Mouse (Mus musculus): ENCODE data around the gene Olfr1396. TPM values are rescaled to one million over a fixed set of nuclear protein-coding genes. Genes with fewer than 3 reads are reported as not detected.

The Olfr1396 gene
- polyA plus RNA-seq (2014; fragmentation: Illumina TruSeq; extraction: RNeasy Lipid Tissue Mini Kit (QIAGEN cat#74804); ENCODE audit: insufficient read depth, low read depth, low replicate concordance), result not detected

DNA sequence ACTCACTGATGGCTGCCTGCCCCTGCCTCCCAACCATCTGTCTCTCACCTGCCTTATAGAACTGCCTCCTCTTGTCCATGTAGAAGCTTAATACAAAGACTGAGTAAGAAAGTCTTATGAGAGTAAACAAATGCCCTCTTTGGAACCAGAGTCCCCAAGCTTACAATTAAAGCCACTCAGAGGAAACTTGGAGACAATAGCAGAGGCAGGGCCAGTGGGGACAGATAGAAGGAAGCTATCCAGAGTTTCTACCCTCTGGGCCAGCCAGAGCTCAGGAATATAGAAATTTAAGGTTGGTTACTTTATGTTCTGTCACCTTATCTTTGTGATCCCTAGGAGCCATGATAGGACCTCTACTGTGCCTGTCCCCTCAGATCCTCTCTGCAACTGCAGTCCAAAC lies at the start of gene Olfr1396:
TSS of gene Olfr1396 (minus strand) at position 101 of the 400 bp plus-strand sequence.

DNA sequence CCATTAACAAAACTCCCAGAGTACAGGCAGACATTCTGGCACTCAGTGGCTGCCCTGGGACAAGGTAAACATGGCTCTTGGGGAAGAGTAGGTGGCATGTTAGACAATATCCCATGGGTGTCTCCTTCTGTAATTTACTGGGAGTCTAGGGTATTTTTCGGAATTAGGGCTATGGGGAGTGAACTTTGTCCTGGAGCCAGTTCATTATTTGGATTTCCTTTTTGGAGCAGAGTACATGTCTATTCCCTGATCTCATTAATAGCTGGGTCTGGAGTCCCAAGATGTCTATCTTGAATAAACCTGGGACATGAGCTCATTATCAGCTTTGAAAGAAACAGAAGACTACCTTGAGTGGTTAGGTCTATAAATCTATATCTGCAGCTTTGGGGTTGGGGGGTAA lies 39.4 kb upstream of the Olfr1396 start, which contains the start of gene Olfr1394:
TSS of gene Olfr1394 (plus strand) at position 301 of the 400 bp plus-strand sequence.

DNA sequence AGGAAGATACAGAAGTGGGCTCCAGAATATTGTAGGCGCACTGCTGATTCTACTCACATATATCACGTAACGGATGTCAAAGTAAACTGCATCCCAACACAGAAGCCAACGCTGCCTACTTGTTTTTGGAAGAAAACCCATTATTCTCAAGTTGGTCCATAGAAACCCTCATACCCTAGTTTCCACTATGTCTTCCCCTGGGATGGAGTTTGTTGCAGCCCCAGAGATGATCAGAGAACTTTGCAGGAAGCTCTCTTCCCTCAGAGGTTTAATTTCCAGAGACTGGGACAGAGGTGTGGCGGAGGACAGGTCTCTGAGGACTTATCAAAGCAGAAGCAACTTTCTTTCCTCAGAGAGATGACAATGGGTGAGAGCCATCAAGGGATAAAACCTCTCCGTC lies 27.3 kb upstream of the Olfr1396 start, which contains the start of gene Olfr1395:
TSS of gene Olfr1395 (plus strand) at position 301 of the 400 bp plus-strand sequence.

DNA sequence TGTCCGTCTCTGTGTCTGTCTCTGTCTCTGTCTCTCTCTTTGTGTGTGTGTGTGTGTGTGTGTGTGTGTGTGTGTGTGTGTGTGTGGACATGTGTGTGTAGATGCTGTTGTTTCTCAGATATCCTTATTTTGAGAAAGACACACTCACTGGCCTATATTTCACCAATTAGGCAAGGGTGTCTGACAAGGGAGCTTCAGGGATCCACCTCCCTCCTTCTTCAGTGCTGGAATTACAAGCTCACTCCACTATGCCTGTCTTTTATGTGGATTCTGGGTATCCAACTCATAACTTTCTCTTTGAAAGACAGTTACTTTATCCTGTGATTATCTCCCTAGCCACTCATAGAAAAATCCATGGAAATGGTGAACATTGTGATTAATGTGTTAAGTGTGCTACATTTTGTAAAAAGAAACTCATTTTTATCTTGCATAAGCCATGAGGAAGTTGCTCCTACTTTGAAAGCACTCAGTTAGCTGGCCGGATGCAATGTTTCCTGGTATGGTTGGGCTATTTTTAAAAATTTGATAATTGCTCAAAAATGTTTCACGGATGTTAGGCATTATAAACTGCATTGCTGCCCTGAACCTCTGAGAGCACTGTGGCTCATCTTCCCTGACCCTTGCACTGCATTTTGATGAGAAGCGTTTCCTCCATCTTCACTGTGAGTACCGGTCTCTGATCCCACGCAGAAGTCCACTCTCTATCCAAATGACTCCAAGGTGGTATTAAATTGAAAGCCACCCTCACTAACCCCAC lies 38.5 kb downstream of the Olfr1396 start, which contains the start of gene Ifi47:
TSS of gene Ifi47 (plus strand) at position 587 of the 757 bp plus-strand sequence.

DNA sequence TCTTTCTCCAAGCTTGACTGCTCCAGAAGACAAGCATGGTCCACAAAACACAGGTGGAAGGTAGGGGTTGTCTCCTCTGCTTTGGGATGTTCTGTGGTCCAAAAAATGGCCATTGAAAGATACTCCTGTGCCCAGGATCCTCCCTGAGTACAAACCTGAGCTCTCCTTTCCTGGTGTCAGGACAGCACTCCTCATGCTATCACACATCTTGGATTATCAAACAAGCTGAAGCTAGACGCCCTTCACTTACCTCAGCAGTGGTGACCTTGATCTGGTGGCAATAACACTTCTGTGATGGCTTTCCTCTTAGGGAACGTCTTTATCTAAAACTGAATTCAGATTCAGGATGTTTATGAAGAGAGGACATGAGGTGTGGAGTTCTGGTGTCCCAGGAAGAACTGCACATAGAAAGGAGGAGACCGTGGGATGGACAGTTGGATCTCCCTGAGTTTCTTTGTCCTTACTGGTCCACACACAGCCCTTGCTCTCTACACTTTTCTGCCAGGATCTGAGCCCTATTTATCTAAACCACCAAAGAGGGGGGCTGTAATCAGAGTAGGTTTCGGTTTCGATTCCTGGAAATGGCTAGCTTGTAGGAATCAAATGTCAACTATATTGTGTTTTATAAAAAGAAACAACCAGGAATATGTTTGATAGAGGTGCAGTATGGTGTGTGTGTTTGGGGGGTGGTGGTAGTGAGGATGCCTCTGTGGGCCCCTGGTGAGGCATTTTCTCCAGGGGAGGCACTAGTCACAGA lies 50.8 kb downstream of the Olfr1396 start, which contains the start of gene Tgtp2:
TSS of gene Tgtp2 (minus strand) at position 494 of the 757 bp plus-strand sequence.

Other genes with a start within 250 kb of the Olfr1396 start
- gene Irgm1, start 243.2 kb downstream of the Olfr1396 start, polyA plus RNA-seq (2014; fragmentation: Illumina TruSeq; extraction: RNeasy Lipid Tissue Mini Kit (QIAGEN cat#74804); ENCODE audit: insufficient read depth, low read depth, low replicate concordance), result 22.6 TPM
- gene Gm5431, start 212.7 kb downstream of the Olfr1396 start, polyA plus RNA-seq (2014; fragmentation: Illumina TruSeq; extraction: RNeasy Lipid Tissue Mini Kit (QIAGEN cat#74804); ENCODE audit: insufficient read depth, low read depth, low replicate concordance), result 0.97 TPM
- 2.9 TPM for gene Psme2b, start 168.7 kb downstream of the Olfr1396 start, polyA plus RNA-seq (2014; fragmentation: Illumina TruSeq; extraction: RNeasy Lipid Tissue Mini Kit (QIAGEN cat#74804); ENCODE audit: insufficient read depth, low read depth, low replicate concordance)
- 0.87 TPM for gene Olfr56, start 136.0 kb downstream of the Olfr1396 start, polyA plus RNA-seq (2014; fragmentation: Illumina TruSeq; extraction: RNeasy Lipid Tissue Mini Kit (QIAGEN cat#74804); ENCODE audit: insufficient read depth, low read depth, low replicate concordance)
- gene 9930111J21Rik1, start 135.5 kb downstream of the Olfr1396 start, polyA plus RNA-seq (2014; fragmentation: Illumina TruSeq; extraction: RNeasy Lipid Tissue Mini Kit (QIAGEN cat#74804); ENCODE audit: insufficient read depth, low read depth, low replicate concordance), result 1.6 TPM
- gene Gm12185, start 122.6 kb downstream of the Olfr1396 start, polyA plus RNA-seq (2014; fragmentation: Illumina TruSeq; extraction: RNeasy Lipid Tissue Mini Kit (QIAGEN cat#74804); ENCODE audit: insufficient read depth, low read depth, low replicate concordance), result 0.61 TPM
- gene Tgtp1, start 120.7 kb downstream of the Olfr1396 start, polyA plus RNA-seq (2014; fragmentation: Illumina TruSeq; extraction: RNeasy Lipid Tissue Mini Kit (QIAGEN cat#74804); ENCODE audit: insufficient read depth, low read depth, low replicate concordance), result 6.5 TPM
- 3.5 TPM for gene 9930111J21Rik2, start 63.6 kb downstream of the Olfr1396 start, polyA plus RNA-seq (2014; fragmentation: Illumina TruSeq; extraction: RNeasy Lipid Tissue Mini Kit (QIAGEN cat#74804); ENCODE audit: insufficient read depth, low read depth, low replicate concordance)
- gene Tgtp2, start 50.7 kb downstream of the Olfr1396 start, polyA plus RNA-seq (2014; fragmentation: Illumina TruSeq; extraction: RNeasy Lipid Tissue Mini Kit (QIAGEN cat#74804); ENCODE audit: insufficient read depth, low read depth, low replicate concordance), result 23.2 TPM
- 39.1 TPM for gene Ifi47, start 38.3 kb downstream of the Olfr1396 start, polyA plus RNA-seq (2014; fragmentation: Illumina TruSeq; extraction: RNeasy Lipid Tissue Mini Kit (QIAGEN cat#74804); ENCODE audit: insufficient read depth, low read depth, low replicate concordance)
- gene Olfr1395, start 27.4 kb upstream of the Olfr1396 start, polyA plus RNA-seq (2014; fragmentation: Illumina TruSeq; extraction: RNeasy Lipid Tissue Mini Kit (QIAGEN cat#74804); ENCODE audit: insufficient read depth, low read depth, low replicate concordance), result not detected
- gene Olfr1394, start 39.5 kb upstream of the Olfr1396 start, polyA plus RNA-seq (2014; fragmentation: Illumina TruSeq; extraction: RNeasy Lipid Tissue Mini Kit (QIAGEN cat#74804); ENCODE audit: insufficient read depth, low read depth, low replicate concordance), result not detected
- gene Btnl9, start 72.3 kb upstream of the Olfr1396 start, polyA plus RNA-seq (2014; fragmentation: Illumina TruSeq; extraction: RNeasy Lipid Tissue Mini Kit (QIAGEN cat#74804); ENCODE audit: insufficient read depth, low read depth, low replicate concordance), result 0.89 TPM
- gene Zfp62, start 88.4 kb upstream of the Olfr1396 start, polyA plus RNA-seq (2014; fragmentation: Illumina TruSeq; extraction: RNeasy Lipid Tissue Mini Kit (QIAGEN cat#74804); ENCODE audit: insufficient read depth, low read depth, low replicate concordance), result 10.9 TPM
- gene Mgat1, start 129.3 kb upstream of the Olfr1396 start, polyA plus RNA-seq (2014; fragmentation: Illumina TruSeq; extraction: RNeasy Lipid Tissue Mini Kit (QIAGEN cat#74804); ENCODE audit: insufficient read depth, low read depth, low replicate concordance), result 66.7 TPM
- not detected for gene Olfr1393, start 163.4 kb upstream of the Olfr1396 start, polyA plus RNA-seq (2014; fragmentation: Illumina TruSeq; extraction: RNeasy Lipid Tissue Mini Kit (QIAGEN cat#74804); ENCODE audit: insufficient read depth, low read depth, low replicate concordance)
- not detected for gene Olfr1392, start 170.4 kb upstream of the Olfr1396 start, polyA plus RNA-seq (2014; fragmentation: Illumina TruSeq; extraction: RNeasy Lipid Tissue Mini Kit (QIAGEN cat#74804); ENCODE audit: insufficient read depth, low read depth, low replicate concordance)
- not detected for gene Olfr10, start 189.9 kb upstream of the Olfr1396 start, polyA plus RNA-seq (2014; fragmentation: Illumina TruSeq; extraction: RNeasy Lipid Tissue Mini Kit (QIAGEN cat#74804); ENCODE audit: insufficient read depth, low read depth, low replicate concordance)
- not detected for gene Olfr1391, start 207.9 kb upstream of the Olfr1396 start, polyA plus RNA-seq (2014; fragmentation: Illumina TruSeq; extraction: RNeasy Lipid Tissue Mini Kit (QIAGEN cat#74804); ENCODE audit: insufficient read depth, low read depth, low replicate concordance)
- not detected for gene Olfr1390, start 220.3 kb upstream of the Olfr1396 start, polyA plus RNA-seq (2014; fragmentation: Illumina TruSeq; extraction: RNeasy Lipid Tissue Mini Kit (QIAGEN cat#74804); ENCODE audit: insufficient read depth, low read depth, low replicate concordance)

Data from lung, adult 10 weeks (tissue).